In genomic region chr12:111537341-111537740, GRCm38 (mm10) we compare ENCODE assay signal across 8 mouse cellular contexts. TPM values are rescaled to one million over a fixed set of nuclear protein-coding genes. Genes with fewer than 3 reads are reported as not detected.
A peak's percentile ranks its signal among the peaks of the same experiment; 100 is the strongest.
DNase-seq lines count a peak whose midpoint lies in the region; ATAC-seq and TF ChIP-seq lines count a peak whose summit lies in the region.

No protein-coding gene starts in this region.

- H3K4me1 ChIP-seq in kidney, embryonic 16.5 days (ENCODE audit: insufficient read depth, low read length), result peaks cover 35% of the 10 kb centered on the region
- H3K4me1 ChIP-seq in heart, embryonic 14.5 days (ENCODE audit: control insufficient read depth in 2 of 2, insufficient read depth in 2 of 2, low read length in 2 of 2), result peaks cover 5 to 38% of the 10 kb centered on the region in 2 experiments; a peak in 3 of 4 replicates
- peaks cover 57% of the 10 kb centered on the region for H3K4me1 ChIP-seq in liver, embryonic 13.5 days (replicated peaks)
- H3K4me1 ChIP-seq in small intestine, adult 2 months (ENCODE audit: control insufficient read depth, insufficient read depth, insufficient read length, low read length), result peaks cover 2% of the 10 kb centered on the region; the same call in 1 of the 2 replicates

- no peak for TF ChIP-seq CTCF in small intestine, adult 2 months (IDR thresholded peaks at IDR 0.05; ENCODE audit: extremely low read depth, insufficient read length, insufficient replicate concordance, low read depth, low read length)

- H3K9me3 ChIP-seq in kidney, embryonic 16.5 days (ENCODE audit: low read length), result no peaks in the 10 kb centered on the region
- no peaks in the 10 kb centered on the region for H3K9me3 ChIP-seq in heart, embryonic 14.5 days (ENCODE audit: control insufficient read depth, low read length)
- H3K9me3 ChIP-seq in liver, embryonic 13.5 days (replicated peaks), result no peaks in the 10 kb centered on the region

- ATAC-seq in kidney, embryonic 16.5 days (ENCODE audit: low FRiP score, low TSS enrichment), result peak; percentile 47
- peak; percentile 6; the same call in 1 of the 2 replicates for ATAC-seq in common myeloid progenitor, adult 5-6 weeks (replicated peaks; ENCODE audit: low read depth, poor library complexity, severe bottlenecking)
- ATAC-seq in heart, embryonic 14.5 days (ENCODE audit: insufficient number of reproducible peaks, insufficient read depth, low FRiP score, low read depth), result no peak
- ATAC-seq in liver, embryonic 13.5 days (ENCODE audit: low read depth), result peak; percentile 25; the same call in 1 of the 2 replicates

- DNase-seq in kidney, adult 11 months, result no peak
- no peak for DNase-seq in liver, embryonic 13.5 days
- DNase-seq in layer of hippocampus, postnatal 36 days, result no peak
- DNase-seq in layer of hippocampus, postnatal 14 days (ENCODE audit: low spot score in 2 of 2), result no peak

- H3K4me3 ChIP-seq in kidney, embryonic 16.5 days (ENCODE audit: low read length), result peak overlapping the region; percentile 99
- H3K4me3 ChIP-seq in heart, embryonic 14.5 days (ENCODE audit: control insufficient read depth in 1 of 2, insufficient read depth in 1 of 2, low read depth in 1 of 2, low read length in 2 of 2), result peak overlapping the region; percentile 75 to 90
- H3K4me3 ChIP-seq in liver, embryonic 13.5 days (replicated peaks), result peak overlapping the region; percentile 96
- peak overlapping the region; percentile 70 for H3K4me3 ChIP-seq in small intestine, adult 2 months (ENCODE audit: low read depth, low read length)

- no peak for TF ChIP-seq POLR2A in small intestine, adult 2 months (IDR thresholded peaks at IDR 0.05; ENCODE audit: low read depth, low read length)

- H3K36me3 ChIP-seq in kidney, embryonic 16.5 days (ENCODE audit: insufficient read depth, low read length), result peaks cover 21% of the 10 kb centered on the region
- peaks cover 33% of the 10 kb centered on the region for H3K36me3 ChIP-seq in heart, embryonic 14.5 days (ENCODE audit: control insufficient read depth, insufficient read depth, low read length)
- H3K36me3 ChIP-seq in liver, embryonic 13.5 days, result peaks cover 36% of the 10 kb centered on the region
- H3K36me3 ChIP-seq in small intestine, adult 2 months (ENCODE audit: control insufficient read depth, insufficient read depth, low read length), result peaks cover 26% of the 10 kb centered on the region

- H3K9ac ChIP-seq in kidney, embryonic 16.5 days (replicated peaks; ENCODE audit: low read length), result peak overlapping the region; percentile 98
- H3K9ac ChIP-seq in heart, embryonic 14.5 days (ENCODE audit: low read length), result peak overlapping the region; percentile 99
- peak overlapping the region; percentile 93 for H3K9ac ChIP-seq in liver, embryonic 13.5 days

- WGBS in kidney, embryonic 16.5 days, result under 1% methylated on average over 22 of the region's 22 CpGs
- WGBS in heart, embryonic 14.5 days, result under 1% methylated on average over 22 of the region's 22 CpGs
- under 1% methylated on average over 22 of the region's 22 CpGs for WGBS in liver, embryonic 13.5 days (ENCODE audit: insufficient replicate concordance)
- under 1% methylated on average over 22 of the region's 22 CpGs for WGBS in small intestine, adult 2 months

- no peaks in the 10 kb centered on the region for H3K27me3 ChIP-seq in kidney, embryonic 16.5 days (ENCODE audit: insufficient read depth, low read length)
- H3K27me3 ChIP-seq in heart, embryonic 14.5 days (ENCODE audit: control insufficient read depth, insufficient read depth, low read length), result no peaks in the 10 kb centered on the region
- H3K27me3 ChIP-seq in liver, embryonic 13.5 days, result peaks cover 20% of the 10 kb centered on the region
- no peaks in the 10 kb centered on the region for H3K27me3 ChIP-seq in small intestine, adult 2 months (ENCODE audit: control insufficient read depth, insufficient read depth, low read length)

- peak overlapping the region; percentile 90 for H3K27ac ChIP-seq in kidney, embryonic 16.5 days (ENCODE audit: low read length)
- peak overlapping the region; percentile 79 to 91 for H3K27ac ChIP-seq in heart, embryonic 14.5 days (replicated peaks in 1 of 2; ENCODE audit: control insufficient read depth in 1 of 2, insufficient read depth in 1 of 2, low read depth in 2 of 2, low read length in 2 of 2)
- H3K27ac ChIP-seq in liver, embryonic 13.5 days, result peak overlapping the region; percentile 93
- peak overlapping the region; percentile 73 for H3K27ac ChIP-seq in small intestine, adult 2 months (ENCODE audit: insufficient read depth, low read depth, low read length)

- H3K4me2 ChIP-seq in kidney, embryonic 16.5 days (replicated peaks; ENCODE audit: low read depth, low read length), result peak overlapping the region; percentile 72
- peak overlapping the region; percentile 83 for H3K4me2 ChIP-seq in heart, embryonic 14.5 days (ENCODE audit: low read length)
- H3K4me2 ChIP-seq in liver, embryonic 13.5 days, result peak overlapping the region; percentile 73

RNA-seq across cellular contexts. Expression of gene Eif5, which starts 0.5 kb away (rescaled TPM):
- 481 and 498 TPM in 2 replicates for polyA plus RNA-seq in kidney, embryonic 16.5 days (2015; fragmentation: Nextera tagmentation; extraction: Ambion mirVana)
- total RNA-seq in common myeloid progenitor, adult 5-6 weeks (2017), result 309 and 347 TPM in 2 replicates
- 364 and 377 TPM in 2 replicates for polyA plus RNA-seq in heart, embryonic 14.5 days (2014; fragmentation: Nextera tagmentation; extraction: Ambion mirVana)
- polyA plus RNA-seq in liver, embryonic 13.5 days (2015; fragmentation: Nextera tagmentation; extraction: Ambion mirVana), result 677 and 738 TPM in 2 replicates
- polyA plus RNA-seq in small intestine, adult 2 months (2012; rRNA removed), result 25.8 and 55.8 TPM in 2 replicates
- 100 to 1,000 TPM; 230 to 261 TPM for total RNA-seq in layer of hippocampus, postnatal 36 days (2021)
- total RNA-seq in layer of hippocampus, postnatal 14 days (2021), result 100 to 1,000 TPM; 218 to 276 TPM

RNA-seq across cellular contexts. Expression of gene Mark3, which starts 37.0 kb away (rescaled TPM):
- polyA plus RNA-seq in kidney, embryonic 16.5 days (2015; fragmentation: Nextera tagmentation; extraction: Ambion mirVana), result 31.5 and 32.2 TPM in 2 replicates
- total RNA-seq in common myeloid progenitor, adult 5-6 weeks (2017), result 60.4 and 76.4 TPM in 2 replicates
- 50.6 and 50.8 TPM in 2 replicates for polyA plus RNA-seq in heart, embryonic 14.5 days (2014; fragmentation: Nextera tagmentation; extraction: Ambion mirVana)
- 13.9 and 14.6 TPM in 2 replicates for polyA plus RNA-seq in liver, embryonic 13.5 days (2015; fragmentation: Nextera tagmentation; extraction: Ambion mirVana)
- polyA plus RNA-seq in small intestine, adult 2 months (2012; rRNA removed), result 9.8 and 19.3 TPM in 2 replicates
- total RNA-seq in layer of hippocampus, postnatal 36 days (2021), result 100 to 1,000 TPM; 106 to 122 TPM
- total RNA-seq in layer of hippocampus, postnatal 14 days (2021), result 100 to 1,000 TPM; 126 to 133 TPM

RNA-seq across cellular contexts. Expression of gene Gm266, which starts 51.7 kb away (rescaled TPM):
- 78.6 and 84.8 TPM in 2 replicates for polyA plus RNA-seq in kidney, embryonic 16.5 days (2015; fragmentation: Nextera tagmentation; extraction: Ambion mirVana)
- not detected in 2 replicates for total RNA-seq in common myeloid progenitor, adult 5-6 weeks (2017)
- polyA plus RNA-seq in heart, embryonic 14.5 days (2014; fragmentation: Nextera tagmentation; extraction: Ambion mirVana), result 1.1 and 1.4 TPM in 2 replicates
- 0.76 and 1.0 TPM in 2 replicates for polyA plus RNA-seq in liver, embryonic 13.5 days (2015; fragmentation: Nextera tagmentation; extraction: Ambion mirVana)
- 0.43 and 0.53 TPM in 2 replicates for polyA plus RNA-seq in small intestine, adult 2 months (2012; rRNA removed)
- total RNA-seq in layer of hippocampus, postnatal 36 days (2021), result 1 to 10 TPM; 5.5 to 7.8 TPM
- 1 to 10 TPM; 5.2 to 6.3 TPM for total RNA-seq in layer of hippocampus, postnatal 14 days (2021)

Comparison
In these comparisons a context has a peak if more than half of its experiments do, and no peak if none do; other contexts are left out.
1. RNA of gene Gm266, which starts 51.7 kb away (polyA plus RNA-seq): 78.6 to 84.8 TPM in kidney, embryonic 16.5 days; 1.1 to 1.4 TPM in heart, embryonic 14.5 days, 0.76 to 1.0 TPM in liver, embryonic 13.5 days and 0.43 to 0.53 TPM in small intestine, adult 2 months; every median in the first group is over 10 times any median in the second.
2. Peak in every context shown above with its lines, with median percentiles within 50 percentile points of each other: H3K27ac ChIP-seq, H3K4me2 ChIP-seq, H3K4me3 ChIP-seq and H3K9ac ChIP-seq.